In the genomic region with DNA sequence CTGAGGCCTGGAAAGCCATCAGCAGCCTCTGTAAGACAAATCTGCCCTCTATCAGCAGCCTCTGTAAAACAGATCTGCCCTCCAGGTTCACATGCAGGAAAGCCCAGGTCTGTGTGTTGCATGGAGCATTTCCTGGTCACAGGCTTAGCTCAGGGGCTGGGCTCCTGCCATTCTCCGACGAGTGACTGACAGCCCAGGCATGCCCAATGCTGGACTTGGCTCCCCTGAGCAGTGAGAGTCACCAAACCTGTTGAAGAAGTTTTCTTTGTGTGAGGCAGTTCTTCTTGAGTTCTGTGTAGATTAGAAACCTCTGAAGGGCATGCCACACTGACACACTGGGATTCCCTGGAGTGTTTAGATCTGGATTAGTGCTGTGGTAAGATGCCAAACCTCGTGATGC, we compare ENCODE assay signal across 12 mouse cellular contexts. TPM values are rescaled to one million over a fixed set of nuclear protein-coding genes. Genes with fewer than 3 reads are reported as not detected.
DNase-seq lines count a peak whose midpoint lies in the region; ATAC-seq and TF ChIP-seq lines count a peak whose summit lies in the region.
"Had no signal": no experiment of that assay in that cellular context is flagged by ENCODE, and none has a peak within 500 bp of the region (broad histone marks: within the 10 kb centered on the region; RNA-seq: fewer than 3 reads in every experiment).

No protein-coding gene starts in this region.

- no peak overlapping the region for H3K27ac ChIP-seq in kidney, adult 2 months (ENCODE audit: insufficient read depth, low read depth, low read length)
- no peak overlapping the region for H3K27ac ChIP-seq in CH12.LX (ENCODE audit: insufficient read depth, low read depth)
- peak overlapping the region; percentile 96 for H3K27ac ChIP-seq in liver, embryonic 15.5 days (replicated peaks)
- no peak overlapping the region for H3K27ac ChIP-seq in forebrain, embryonic 13.5 days
- H3K27ac ChIP-seq: hindbrain, embryonic 13.5 days; left cerebral cortex, adult 2 months had no signal

- in situ Hi-C loops in CH12.LX (cut with MboI; ENCODE audit: low pct_ligation_motif_present, low pct_unique_long_range_greater_than_20kb, low sequenced_read_pairs), result no loop called here

- peaks cover 3% of the 10 kb centered on the region; the same call in 1 of the 2 replicates for H3K4me1 ChIP-seq in kidney, adult 2 months (ENCODE audit: control insufficient read depth, insufficient read depth, low read length)
- peaks cover 0 to 31% of the 10 kb centered on the region in 2 experiments; a peak in 2 of 4 replicates for H3K4me1 ChIP-seq in CH12.LX (ENCODE audit: control insufficient read depth in 1 of 2, insufficient read depth in 2 of 2)
- H3K4me1 ChIP-seq in liver, embryonic 15.5 days (replicated peaks), result peaks cover 96% of the 10 kb centered on the region
- H3K4me1 ChIP-seq in forebrain, embryonic 13.5 days, result no peaks in the 10 kb centered on the region
- H3K4me1 ChIP-seq: hindbrain, embryonic 13.5 days had no signal

- H3K4me3 ChIP-seq in kidney, adult 2 months (ENCODE audit: insufficient read depth, low read depth, low read length), result no peak overlapping the region
- no peak overlapping the region for H3K4me3 ChIP-seq in CH12.LX (replicated peaks in 1 of 3; ENCODE audit: low read depth in 2 of 3, low read length in 2 of 3, poor library complexity in 1 of 3)
- H3K4me3 ChIP-seq in liver, embryonic 15.5 days (replicated peaks), result no peak overlapping the region
- H3K4me3 ChIP-seq in forebrain, embryonic 13.5 days, result no peak overlapping the region
- H3K4me3 ChIP-seq: erythroblast, embryonic 14.5 days; hindbrain, embryonic 13.5 days; left cerebral cortex, adult 2 months had no signal

- H3K27me3 ChIP-seq in kidney, adult 2 months (replicated peaks; ENCODE audit: control insufficient read depth, insufficient read depth, low read length), result no peaks in the 10 kb centered on the region
- no peaks in the 10 kb centered on the region for H3K27me3 ChIP-seq in CH12.LX (replicated peaks)
- H3K27me3 ChIP-seq in liver, embryonic 15.5 days, result no peaks in the 10 kb centered on the region
- H3K27me3 ChIP-seq in forebrain, embryonic 13.5 days, result no peaks in the 10 kb centered on the region
- H3K27me3 ChIP-seq: hindbrain, embryonic 13.5 days had no signal

- no peak overlapping the region for H3K4me2 ChIP-seq in CH12.LX (ENCODE audit: insufficient read depth, low read depth, poor library complexity, severe bottlenecking)
- H3K4me2 ChIP-seq in liver, embryonic 15.5 days, result no peak overlapping the region
- H3K4me2 ChIP-seq in forebrain, embryonic 13.5 days, result no peak overlapping the region
- H3K4me2 ChIP-seq: hindbrain, embryonic 13.5 days had no signal

- no peak for TF ChIP-seq CTCF in kidney, adult 2 months (conservative IDR thresholded peaks at IDR 0.05; ENCODE audit: insufficient read depth, insufficient read length, low read depth, low read length)
- TF ChIP-seq CTCF in CH12.LX (conservative IDR thresholded peaks at IDR 0.05 in 1 of 2, IDR thresholded peaks at IDR 0.05 in 1 of 2; ENCODE audit: low read depth in 2 of 2, low read length in 2 of 2), result peak in 1 of 2 experiments; percentile 21; a peak in 1 of 4 replicates

- dilution Hi-C loops in CH12.LX (cut with MboI; ENCODE audit: extremely low pct_ligation_motif_present, extremely low pct_unique_long_range_greater_than_20kb, low sequenced_read_pairs), result no loop called here

- peak; percentile 25 for DNase-seq in kidney, adult 2 months
- DNase-seq in kidney, adult 18-20 months, result no peak
- DNase-seq in CH12.LX (ENCODE audit: extremely low read depth), result no peak
- DNase-seq in fat pad, adult 2 months (ENCODE audit: extremely low read depth, low read depth, low spot score), result peak; percentile 78
- no peak for DNase-seq in spleen, adult 18-20 months
- no peak for DNase-seq in right cerebral cortex, postnatal 36 days (ENCODE audit: low spot score in 2 of 2)
- DNase-seq: gastrocnemius, postnatal 10 days had no signal

- no peak overlapping the region for H3K9ac ChIP-seq in CH12.LX (ENCODE audit: insufficient read depth, low read depth)
- no peak overlapping the region for H3K9ac ChIP-seq in liver, embryonic 15.5 days
- H3K9ac ChIP-seq in forebrain, embryonic 13.5 days, result no peak overlapping the region
- H3K9ac ChIP-seq: hindbrain, embryonic 13.5 days had no signal

- peak; percentile 8 for TF ChIP-seq RAD21 in CH12.LX (IDR thresholded peaks at IDR 0.05; ENCODE audit: low read depth, low read length)

- ATAC-seq in liver, embryonic 15.5 days (ENCODE audit: insufficient read depth), result no peak
- no peak for ATAC-seq in forebrain, embryonic 13.5 days

- no peak for TF ChIP-seq EP300 in CH12.LX (IDR thresholded peaks at IDR 0.05; ENCODE audit: low read length)

- TF ChIP-seq POLR2A in kidney, adult 2 months (IDR thresholded peaks at IDR 0.05; ENCODE audit: low read depth, low read length), result no peak
- TF ChIP-seq POLR2A in CH12.LX (IDR thresholded peaks at IDR 0.05; ENCODE audit: low read depth, low read length), result no peak

- no peaks in the 10 kb centered on the region for H3K9me3 ChIP-seq in CH12.LX (replicated peaks; ENCODE audit: low read length)
- H3K9me3 ChIP-seq in liver, embryonic 15.5 days (replicated peaks), result no peaks in the 10 kb centered on the region
- no peaks in the 10 kb centered on the region for H3K9me3 ChIP-seq in forebrain, embryonic 13.5 days (replicated peaks)
- H3K9me3 ChIP-seq: hindbrain, embryonic 13.5 days had no signal

- H3K36me3 ChIP-seq in kidney, adult 2 months (ENCODE audit: control insufficient read depth, insufficient read depth, low read length), result no peaks in the 10 kb centered on the region
- no peaks in the 10 kb centered on the region for H3K36me3 ChIP-seq in CH12.LX (replicated peaks in 1 of 2; ENCODE audit: control insufficient read depth in 1 of 2, insufficient read depth in 1 of 2, low read length in 1 of 2)
- H3K36me3 ChIP-seq in liver, embryonic 15.5 days (replicated peaks), result no peaks in the 10 kb centered on the region
- no peaks in the 10 kb centered on the region for H3K36me3 ChIP-seq in forebrain, embryonic 13.5 days (ENCODE audit: poor library complexity, severe bottlenecking)
- H3K36me3 ChIP-seq: hindbrain, embryonic 13.5 days had no signal

- no peaks in the 10 kb centered on the region for H3K79me2 ChIP-seq in CH12.LX (replicated peaks; ENCODE audit: control insufficient read depth, extremely low read depth, insufficient read depth, poor library complexity, severe bottlenecking)

- 36% methylated on average over 3 of the region's 3 CpGs for WGBS in kidney, adult 2 months
- 42% methylated on average over 3 of the region's 3 CpGs for WGBS in liver, embryonic 15.5 days (ENCODE audit: insufficient replicate concordance)
- 59% methylated on average over 3 of the region's 3 CpGs for WGBS in forebrain, embryonic 13.5 days

TF ChIP-seq in CH12.LX, 34 proteins besides CTCF, POLR2A, EP300 and RAD21:
- TF ChIP-seq SMC3 (IDR thresholded peaks at IDR 0.05; ENCODE audit: low read depth, low read length) (peak; percentile 13; the same call in 1 of the 2 replicates), USF2 (conservative IDR thresholded peaks at IDR 0.05; ENCODE audit: low read depth, low read length) (no peak)

RNA-seq across cellular contexts. Expression of a gene that starts 57.3 kb away (rescaled TPM):
- 22.7 and 25.2 TPM in 2 replicates for polyA plus RNA-seq in kidney, adult 2 months (2012; rRNA removed)
- 0.92 and 2.0 TPM in 2 replicates for total RNA-seq in CH12.LX (2012; rRNA removed)
- total RNA-seq in CH12.LX (2014; rRNA removed), result 1.9 and 2.2 TPM in 2 replicates
- 1.4 and 1.8 TPM in 2 replicates for polyA plus RNA-seq in CH12.LX (2012; ENCODE audit: insufficient read length, low read depth)
- 24.2 and 25.9 TPM in 2 replicates for polyA plus RNA-seq in liver, embryonic 15.5 days (2015; fragmentation: Nextera tagmentation; extraction: Ambion mirVana)
- polyA plus RNA-seq in forebrain, embryonic 13.5 days (2015; fragmentation: Nextera tagmentation; extraction: Ambion mirVana), result 8.8 and 10.7 TPM in 2 replicates

Comparison
In these comparisons a context has a peak if more than half of its experiments do, and no peak if none do; other contexts are left out.
1. DNase-seq: peak in kidney, adult 2 months (single experiment) and fat pad, adult 2 months (single experiment); none in kidney, adult 18-20 months (single experiment), CH12.LX (single experiment), spleen, adult 18-20 months (0 of 2) and right cerebral cortex, postnatal 36 days (0 of 2).